Mouse (Mus musculus) kidney, adult 2 months (tissue): ENCODE results near the gene Maml3.

ENCODE experiments used
- CTCF ChIP-seq: fragments of 200-500 bp; conservative IDR thresholded peaks from 2 replicates; pipeline ENCODE4 v1.5.1; 2011; ENCODE audit warnings: low read depth, mild to moderate bottlenecking, control low read depth, low read length, moderate library complexity, mixed read lengths; ENCODE audit not compliant: insufficient read depth, insufficient read length
- POLR2A ChIP-seq: fragments of 200-500 bp; IDR thresholded peaks from one replicate; pipeline ENCODE4 v1.6.1; 2011; ENCODE audit warnings: low read depth, low read length, control low read depth

- TF ChIP-seq POLR2A, result no peak
- TF ChIP-seq CTCF, result no peak
Measured at GRCm38 (mm10) chr3:51730662-51731061, 374.2 kb downstream of the Maml3 start.
